Mouse (Mus musculus) ES-E14 (cell line): Measurements from ENCODE around the gene Bola1.

Experiments
- CHD2 ChIP-seq: IDR thresholded peaks from 2 replicates; pipeline ENCODE4 v1.6.1; 2014; ENCODE audit warnings: mild to moderate bottlenecking, low read depth, low read length, inconsistent platforms
- HCFC1 ChIP-seq: IDR thresholded peaks from 2 replicates; pipeline ENCODE4 v1.6.1; 2012; ENCODE audit warnings: low read length, inconsistent platforms, borderline replicate concordance; ENCODE audit not compliant: insufficient read depth
- MAFK ChIP-seq: IDR thresholded peaks from 2 replicates; pipeline ENCODE4 v1.6.1; 2014; ENCODE audit warnings: mild to moderate bottlenecking, low read depth, low read length, inconsistent platforms; ENCODE audit not compliant: insufficient read depth
- ZC3H11A ChIP-seq: IDR thresholded peaks from 2 replicates; pipeline ENCODE4 v1.6.1; 2012; ENCODE audit warnings: low read depth, mild to moderate bottlenecking, inconsistent platforms, low read length, borderline replicate concordance
- ZNF384 ChIP-seq: IDR thresholded peaks from 2 replicates; pipeline ENCODE4 v1.6.1; 2012; ENCODE audit warnings: low read depth, low read length, inconsistent platforms

- no peak for TF ChIP-seq ZC3H11A
- no peak for TF ChIP-seq ZNF384
- TF ChIP-seq HCFC1, result no peak
- TF ChIP-seq MAFK, result no peak
- no peak for TF ChIP-seq CHD2
Observed at GRCm38 (mm10) chr3:96262216-96262875, 42.8 kb upstream of the Bola1 start.
